In the genomic region with DNA sequence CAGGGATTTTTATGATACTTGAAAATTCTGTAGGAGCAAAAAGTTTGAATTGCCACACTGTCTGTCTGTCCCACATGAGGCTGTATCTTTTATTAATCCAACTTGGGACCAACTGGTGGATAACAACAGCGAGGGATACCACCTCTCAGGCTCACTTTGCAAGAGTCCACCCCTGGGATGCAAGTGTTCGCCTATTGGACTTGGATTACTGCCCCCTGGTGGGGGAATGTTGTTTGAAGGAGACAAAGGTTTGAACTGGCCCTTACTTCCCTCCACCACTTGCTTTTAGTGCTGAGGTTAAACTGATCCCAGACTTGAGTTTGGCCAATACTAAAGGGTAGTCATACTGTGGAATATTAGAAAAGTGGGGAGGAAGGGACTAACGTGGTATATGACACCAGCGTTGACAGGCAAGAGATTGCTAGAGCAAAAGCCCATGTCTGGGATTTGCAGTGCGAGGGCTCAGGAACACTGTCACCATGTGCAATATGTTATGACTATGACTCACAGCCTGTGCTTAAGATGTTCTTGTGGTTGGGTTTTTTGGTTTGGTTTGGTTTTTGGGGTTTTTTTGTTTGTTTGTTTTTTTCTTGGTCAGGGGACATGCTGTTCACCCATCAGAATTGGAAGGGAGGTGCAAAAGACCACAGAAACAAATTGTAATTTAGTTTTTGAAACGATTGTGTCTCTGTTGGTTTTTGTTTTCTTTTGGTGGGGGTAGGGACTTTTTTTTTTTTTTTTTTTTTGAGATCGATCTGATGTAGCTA, we compare ENCODE assay signal across 9 mouse cellular contexts. TPM values are rescaled to one million over a fixed set of nuclear protein-coding genes. Genes with fewer than 3 reads are reported as not detected.
DNase-seq lines count a peak whose midpoint lies in the region; ATAC-seq lines count a peak whose summit lies in the region.
"Had no signal": no experiment of that assay in that cellular context is flagged by ENCODE, and none has a peak within 500 bp of the region (broad histone marks: within the 10 kb centered on the region; RNA-seq: fewer than 3 reads in every experiment).

4933415A04Rik (plus strand) TSS at position 717 of the 767 bp plus-strand sequence.

- H3K27me3 ChIP-seq in neural tube, embryonic 15.5 days (replicated peaks) = no peaks in the 10 kb centered on the region
- H3K27me3 ChIP-seq in forebrain, embryonic 12.5 days = no peaks in the 10 kb centered on the region
- H3K27me3 ChIP-seq in hindbrain, embryonic 14.5 days (ENCODE audit: control insufficient read depth, insufficient read depth, low read length) = no peaks in the 10 kb centered on the region
- H3K27me3 ChIP-seq: embryonic facial prominence, embryonic 15.5 days had no signal

- H3K9ac ChIP-seq in neural tube, embryonic 15.5 days (replicated peaks) = no peak within 1 kb of the TSS
- H3K9ac ChIP-seq in forebrain, embryonic 12.5 days = no peak within 1 kb of the TSS
- H3K9ac ChIP-seq in hindbrain, embryonic 14.5 days = no peak within 1 kb of the TSS
- H3K9ac ChIP-seq: embryonic facial prominence, embryonic 15.5 days had no signal

- no peak for ATAC-seq in neural tube, embryonic 15.5 days (ENCODE audit: low FRiP score)
- peak; percentile 47; the same call in 1 of the 2 replicates for ATAC-seq in forebrain, embryonic 12.5 days (ENCODE audit: low FRiP score)
- no peak for ATAC-seq in hindbrain, embryonic 14.5 days (ENCODE audit: low FRiP score)

- no peak within 1 kb of the TSS for H3K27ac ChIP-seq in neural tube, embryonic 15.5 days (replicated peaks)
- H3K27ac ChIP-seq in forebrain, embryonic 12.5 days = no peak within 1 kb of the TSS
- H3K27ac ChIP-seq in hindbrain, embryonic 14.5 days = no peak within 1 kb of the TSS
- H3K27ac ChIP-seq: embryonic facial prominence, embryonic 15.5 days had no signal

- no peak within 1 kb of the TSS for H3K4me3 ChIP-seq in neural tube, embryonic 15.5 days (replicated peaks)
- H3K4me3 ChIP-seq in forebrain, embryonic 12.5 days (replicated peaks) = no peak within 1 kb of the TSS
- H3K4me3 ChIP-seq in hindbrain, embryonic 14.5 days (replicated peaks; ENCODE audit: low read length) = no peak within 1 kb of the TSS
- H3K4me3 ChIP-seq: embryonic facial prominence, embryonic 15.5 days had no signal

- peak; percentile 74 for DNase-seq in neural tube, embryonic 10.5 days (ENCODE audit: extremely low spot score, low spot score)
- peak; percentile 73 for DNase-seq in c-Kit-positive CD71-negative TER-119-negative erythroid progenitor cells, embryonic 14.5 days (ENCODE audit: low read depth)
- peak; percentile 80 for DNase-seq in hindbrain, embryonic 14.5 days (ENCODE audit: low spot score)
- peak; percentile 52 to 78 for DNase-seq in layer of hippocampus, postnatal 14 days (ENCODE audit: low spot score in 2 of 2)
- DNase-seq in mesoderm, embryonic 11.5 days (ENCODE audit: low read depth, low spot score) = peak; percentile 73
- DNase-seq in thymus, postnatal 0 days (ENCODE audit: low spot score) = peak; percentile 67

- peaks cover 18% of the 10 kb centered on the region; the same call in 1 of the 2 replicates for H3K36me3 ChIP-seq in neural tube, embryonic 15.5 days
- peaks cover 38% of the 10 kb centered on the region for H3K36me3 ChIP-seq in forebrain, embryonic 12.5 days (replicated peaks)
- peaks cover 22% of the 10 kb centered on the region for H3K36me3 ChIP-seq in hindbrain, embryonic 14.5 days (replicated peaks; ENCODE audit: control insufficient read depth, insufficient read depth)

- H3K9me3 ChIP-seq in neural tube, embryonic 15.5 days (replicated peaks) = no peaks in the 10 kb centered on the region
- no peaks in the 10 kb centered on the region for H3K9me3 ChIP-seq in forebrain, embryonic 12.5 days
- H3K9me3 ChIP-seq in hindbrain, embryonic 14.5 days (ENCODE audit: control insufficient read depth, low read length) = no peaks in the 10 kb centered on the region
- H3K9me3 ChIP-seq: embryonic facial prominence, embryonic 15.5 days had no signal

- WGBS in neural tube, embryonic 15.5 days = 76% methylated on average over 7 of the region's 7 CpGs
- 69% methylated on average over 7 of the region's 7 CpGs for WGBS in forebrain, embryonic 12.5 days
- 74% methylated on average over 7 of the region's 7 CpGs for WGBS in hindbrain, embryonic 14.5 days

- H3K4me1 ChIP-seq in neural tube, embryonic 15.5 days = 0 out of 2 replicates have a peak, but pooled peaks cover 5% of the 10 kb centered on the region
- peaks cover 7% of the 10 kb centered on the region; the same call in 1 of the 2 replicates for H3K4me1 ChIP-seq in forebrain, embryonic 12.5 days
- H3K4me1 ChIP-seq in hindbrain, embryonic 14.5 days (replicated peaks; ENCODE audit: control insufficient read depth, insufficient read depth, low read length) = no peaks in the 10 kb centered on the region; the same call in 1 of the 2 replicates
- H3K4me1 ChIP-seq: embryonic facial prominence, embryonic 15.5 days had no signal

- H3K4me2 ChIP-seq in neural tube, embryonic 15.5 days = no peak within 1 kb of the TSS
- H3K4me2 ChIP-seq in forebrain, embryonic 12.5 days = no peak within 1 kb of the TSS
- H3K4me2 ChIP-seq in hindbrain, embryonic 14.5 days (replicated peaks) = no peak within 1 kb of the TSS
- H3K4me2 ChIP-seq: embryonic facial prominence, embryonic 15.5 days had no signal

RNA-seq across cellular contexts. Expression of gene 4933415A04Rik, which starts in this region (rescaled TPM):
- 2.7 and 3.5 TPM in 2 replicates for polyA plus RNA-seq in neural tube, embryonic 15.5 days (2015; fragmentation: Nextera tagmentation; extraction: Ambion mirVana)
- polyA plus RNA-seq in forebrain, embryonic 12.5 days (2016; fragmentation: Nextera tagmentation; extraction: Ambion mirVana) = 5.8 and 6.1 TPM in 2 replicates
- polyA plus RNA-seq in hindbrain, embryonic 14.5 days (2014; fragmentation: Nextera tagmentation; extraction: Ambion mirVana) = 2.2 and 3.3 TPM in 2 replicates
- 1 to 10 TPM; 2.1 to 2.5 TPM for total RNA-seq in layer of hippocampus, postnatal 14 days (2021)
- 2.6 and 4.4 TPM in 2 replicates for polyA plus RNA-seq in thymus, postnatal 0 days (2015; fragmentation: Nextera tagmentation; extraction: Ambion mirVana)
